Mouse (Mus musculus) intestine, embryonic 16.5 days (tissue): ENCODE measurements around the gene Socs3. TPM values are rescaled to one million over a fixed set of nuclear protein-coding genes. Genes with fewer than 3 reads are reported as not detected.
A peak's percentile ranks its signal among the peaks of the same experiment; 100 is the strongest.

Experiments
- ATAC-seq: fragments of 200-750 bp; cut with Nextera tagmentation; 2 replicates; pipeline ENCODE4 v1.8.0; 2017; ENCODE audit warnings: moderate TSS enrichment, moderate library complexity
- H3K27ac ChIP-seq: fragments of 300-500 bp; sonication (generic); 2 replicates; pipeline ENCODE4 v1.5.1; 2014; ENCODE audit warnings: mild to moderate bottlenecking, low read length
- H3K27me3 ChIP-seq: fragments of 300-500 bp; sonication (generic); replicated peaks from 2 replicates; pipeline ENCODE4 v1.6.1; 2014; ENCODE audit warnings: low read length, control low read depth, mixed read lengths; ENCODE audit not compliant: control insufficient read depth, insufficient read depth
- H3K36me3 ChIP-seq: fragments of 300-500 bp; sonication (generic); 2 replicates; pipeline ENCODE4 v1.6.1; 2014; ENCODE audit warnings: low read length, control low read depth; ENCODE audit not compliant: control insufficient read depth, insufficient read depth
- H3K4me1 ChIP-seq: fragments of 300-500 bp; sonication (generic); 2 replicates; pipeline ENCODE4 v1.6.1; 2014; ENCODE audit warnings: low read length, control low read depth, mixed read lengths; ENCODE audit not compliant: control insufficient read depth, insufficient read depth
- H3K4me2 ChIP-seq: fragments of 300-500 bp; sonication (generic); 2 replicates; pipeline ENCODE4 v1.6.1; 2014; ENCODE audit warnings: low read depth, low read length, control low read depth
- H3K4me3 ChIP-seq: fragments of 300-500 bp; sonication (generic); 2 replicates; pipeline ENCODE4 v1.5.1; 2014; ENCODE audit warnings: mild to moderate bottlenecking, low read length
- H3K9ac ChIP-seq: fragments of 300-500 bp; sonication (generic); 2 replicates; pipeline ENCODE4 v1.6.1; 2014; ENCODE audit warnings: low read depth, low read length
- H3K9me3 ChIP-seq: fragments of 300-500 bp; sonication (generic); 2 replicates; pipeline ENCODE4 v1.6.1; 2016; ENCODE audit warnings: low read length, control low read depth; ENCODE audit not compliant: control insufficient read depth
- WGBS: fragments of 180-500 bp; shearing (Covaris S2); extraction: QIAGEN DNeasy Blood & Tissue Kit; methylation state at CpG from one replicate; pipeline ENCODE4 v1.1.7; 2014; 5-methylcytosine and 5-hydroxymethylcytosine counted together
- polyA plus RNA-seq: library from polyadenylated mRNA; unstranded; fragments of >200 nt; fragmentation: Nextera tagmentation; extraction: Ambion mirVana; gene quantifications from 2 replicates; pipeline ENCODE4 v1.2.1, GENCODE M21; 2015

The Socs3 gene
- polyA plus RNA-seq, 1 experiment from 2014 or later = 18.9 TPM

DNA sequence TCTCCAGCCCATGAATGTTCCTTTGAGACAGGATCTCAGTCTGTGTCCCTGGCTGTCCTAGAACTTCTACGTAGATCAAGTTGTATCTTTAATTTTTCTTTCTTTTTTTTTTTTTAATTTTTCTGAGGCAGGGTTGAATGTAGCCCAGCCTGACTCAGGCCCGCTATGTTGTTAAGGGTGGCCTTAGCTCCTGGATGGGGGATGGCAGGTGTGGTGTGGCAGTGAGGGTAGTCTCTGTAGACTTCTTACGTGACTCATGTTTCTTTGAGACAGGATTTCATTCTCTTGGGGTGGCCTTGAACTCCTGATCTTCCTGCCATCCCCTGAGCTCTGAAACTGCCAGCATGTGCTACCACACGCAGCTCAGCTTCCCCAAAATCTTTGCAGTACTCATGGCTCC, 19.4 kb upstream of the Socs3 start:
- Histone ChIP-seq H3K36me3 (no peaks in the 10 kb centered on the region), H3K9ac (no peak overlapping the region), H3K27me3 (no peaks in the 10 kb centered on the region), H3K4me2 (no peak overlapping the region), H3K9me3 (no peaks in the 10 kb centered on the region), H3K27ac (peak overlapping the region; percentile 38; the same call in 1 of the 2 replicates), H3K4me1 (peaks cover 60% of the 10 kb centered on the region), H3K4me3 (no peak overlapping the region)
- 87% methylated on average over 4 of the region's 4 CpGs for WGBS
- ATAC-seq = no peak

DNA sequence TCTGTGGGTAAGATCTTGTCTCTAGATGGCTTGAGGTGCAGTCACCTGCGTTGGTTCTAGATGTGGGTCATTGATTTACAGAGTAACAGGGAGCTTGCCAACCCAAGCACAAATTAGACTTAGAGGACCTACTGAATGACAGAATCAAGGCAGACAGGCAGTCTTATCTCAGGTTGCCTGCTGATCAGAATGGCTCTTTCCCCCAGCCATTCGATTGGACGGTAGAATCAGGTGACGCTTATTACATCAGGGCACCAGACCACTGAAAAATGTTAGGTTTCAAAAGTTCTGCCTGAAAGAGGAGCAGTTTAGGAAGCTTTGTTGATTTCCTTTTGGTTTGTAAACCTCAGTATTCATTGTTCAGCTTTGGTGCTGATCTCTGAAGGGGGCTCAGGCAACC, 18.1 kb upstream of the Socs3 start:
- no peak for ATAC-seq
- H3K4me3 ChIP-seq = peak overlapping the region; percentile 99
- WGBS = 63% methylated on average over 4 of the region's 4 CpGs
- peak overlapping the region; percentile 77 for H3K4me2 ChIP-seq
- no peaks in the 10 kb centered on the region for H3K27me3 ChIP-seq
- 0 out of 2 replicates have a peak overlapping the region, but pooled peaks have one; percentile 91 for H3K9ac ChIP-seq
- 0 out of 2 replicates have a peak overlapping the region, but pooled peaks have one; percentile 47 for H3K27ac ChIP-seq
- H3K4me1 ChIP-seq = peaks cover 47% of the 10 kb centered on the region
- H3K9me3 ChIP-seq = no peaks in the 10 kb centered on the region
- H3K36me3 ChIP-seq = no peaks in the 10 kb centered on the region

DNA sequence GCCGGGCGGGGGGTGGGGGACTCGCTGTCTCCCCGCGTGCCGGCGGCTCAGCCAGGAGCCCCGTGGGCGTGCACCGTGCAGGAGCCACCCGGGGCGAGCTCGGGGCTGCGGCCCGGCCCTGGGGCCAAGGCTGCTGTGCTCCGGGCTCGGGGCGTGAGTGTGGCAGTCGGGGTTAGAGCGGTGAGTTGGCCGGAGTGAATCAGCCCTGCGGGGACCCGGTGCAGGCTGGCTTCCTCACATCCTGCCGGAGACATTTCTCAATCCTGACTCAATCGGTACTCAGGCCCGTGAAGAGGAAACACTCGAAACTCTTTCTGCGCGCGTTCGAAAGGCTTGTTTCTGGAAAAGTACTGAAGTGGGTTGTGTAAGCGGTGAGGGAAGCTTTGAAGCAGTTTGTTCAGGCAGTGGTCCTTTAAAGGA, 17.2 kb upstream of the Socs3 start:
- Histone ChIP-seq H3K4me3 (peak overlapping the region; percentile 99), H3K36me3 (no peaks in the 10 kb centered on the region), H3K9me3 (no peaks in the 10 kb centered on the region), H3K27me3 (no peaks in the 10 kb centered on the region), H3K9ac (peak overlapping the region; percentile 91), H3K4me2 (peak overlapping the region; percentile 77), H3K27ac (peak overlapping the region; percentile 58), H3K4me1 (peaks cover 38% of the 10 kb centered on the region)
- ATAC-seq = peak; percentile 73
- under 1% methylated on average over 32 of the region's 32 CpGs for WGBS

GRCm38 (mm10) chr11:117986126-117987031, 16.5 kb upstream of the Socs3 start, which contains the start of gene Pgs1:
Gene Pgs1 (plus strand): TSS chr11:117986292.
- peak; percentile 90 for ATAC-seq
- Histone ChIP-seq H3K27me3 (no peaks in the 10 kb centered on the region), H3K9ac (peak within 1 kb of the TSS; percentile 91), H3K36me3 (no peaks in the 10 kb centered on the region), H3K4me2 (peak within 1 kb of the TSS; percentile 77), H3K4me1 (peaks cover 32% of the 10 kb centered on the region), H3K27ac (peak within 1 kb of the TSS; percentile 58), H3K4me3 (peak within 1 kb of the TSS; percentile 99), H3K9me3 (no peaks in the 10 kb centered on the region)
- WGBS = 6% methylated on average over 51 of the region's 51 CpGs

DNA sequence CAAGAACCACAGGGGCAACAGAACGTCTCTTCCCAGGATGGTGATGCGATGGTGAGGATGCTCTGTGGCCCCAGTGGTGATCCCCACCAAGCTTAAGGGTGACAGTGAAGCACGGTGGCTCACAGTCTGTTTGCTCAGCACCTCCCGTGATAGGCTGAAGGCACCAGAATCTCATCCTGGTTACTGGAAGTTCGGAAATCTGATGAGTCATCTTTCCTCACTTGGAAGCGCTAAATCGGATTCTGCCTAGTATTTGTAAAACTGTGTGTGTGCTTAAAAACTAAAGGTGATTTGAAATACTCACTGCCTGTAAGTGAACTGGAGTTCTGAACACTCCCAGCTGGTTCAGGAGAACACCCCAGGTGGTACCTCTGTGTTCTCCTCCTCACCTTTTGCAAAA, 13.9 kb upstream of the Socs3 start:
- WGBS = 59% methylated on average over 7 of the region's 7 CpGs
- Histone ChIP-seq H3K9ac (no peak overlapping the region), H3K36me3 (no peaks in the 10 kb centered on the region), H3K4me2 (no peak overlapping the region), H3K27ac (no peak overlapping the region), H3K9me3 (no peaks in the 10 kb centered on the region), H3K4me3 (no peak overlapping the region), H3K27me3 (no peaks in the 10 kb centered on the region), H3K4me1 (peaks cover 15% of the 10 kb centered on the region)
- ATAC-seq = no peak

DNA sequence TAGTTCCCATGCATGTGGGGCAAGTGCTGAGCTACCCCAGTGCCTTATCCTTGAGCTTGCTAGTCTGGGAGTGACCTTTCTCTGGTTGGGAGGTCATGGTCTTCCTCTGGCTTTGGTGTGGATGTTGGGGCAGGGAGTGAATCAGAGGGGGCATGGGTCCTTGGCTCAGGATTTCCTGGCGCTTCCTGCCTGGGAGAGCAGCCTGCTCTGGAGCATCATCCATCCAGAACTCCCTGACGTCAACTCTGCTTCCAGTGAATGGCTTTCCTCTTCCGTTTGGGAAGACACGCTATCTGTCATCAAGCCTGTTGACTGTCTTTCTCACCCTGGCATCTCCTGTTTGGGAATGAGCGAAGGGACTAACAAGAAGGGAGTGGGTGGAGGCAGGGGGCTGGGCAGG, 12.6 kb upstream of the Socs3 start:
- H3K4me2 ChIP-seq = no peak overlapping the region
- H3K4me1 ChIP-seq = peaks cover 5% of the 10 kb centered on the region
- WGBS = 67% methylated on average over 5 of the region's 5 CpGs
- no peak for ATAC-seq
- no peak overlapping the region for H3K4me3 ChIP-seq
- H3K27ac ChIP-seq = no peak overlapping the region
- no peaks in the 10 kb centered on the region for H3K9me3 ChIP-seq
- H3K9ac ChIP-seq = no peak overlapping the region
- H3K27me3 ChIP-seq = no peaks in the 10 kb centered on the region
- no peaks in the 10 kb centered on the region for H3K36me3 ChIP-seq

- Histone ChIP-seq H3K36me3 (no peaks in the 10 kb centered on the region), H3K9ac (no peak overlapping the region), H3K4me2 (no peak overlapping the region), H3K27ac (no peak overlapping the region), H3K27me3 (no peaks in the 10 kb centered on the region), H3K4me3 (no peak overlapping the region), H3K4me1 (peaks cover 19% of the 10 kb centered on the region), H3K9me3 (no peaks in the 10 kb centered on the region)
- ATAC-seq = no peak
- 51% methylated on average over 7 of the region's 7 CpGs for WGBS
Observed at GRCm38 (mm10) chr11:117979388-117979787, 9.5 kb upstream of the Socs3 start.

- Histone ChIP-seq H3K27me3 (no peaks in the 10 kb centered on the region), H3K4me3 (no peak overlapping the region), H3K9me3 (no peaks in the 10 kb centered on the region), H3K36me3 (no peaks in the 10 kb centered on the region), H3K4me1 (peaks cover 24% of the 10 kb centered on the region), H3K27ac (no peak overlapping the region), H3K9ac (no peak overlapping the region), H3K4me2 (no peak overlapping the region)
- ATAC-seq = no peak
- 62% methylated on average over 4 of the region's 5 CpGs for WGBS
Observed at GRCm38 (mm10) chr11:117977694-117978360, 8.0 kb upstream of the Socs3 start.

- 37% methylated on average over 8 of the region's 8 CpGs for WGBS
Observed at GRCm38 (mm10) chr11:117976081-117976582, 6.3 kb upstream of the Socs3 start.

More at GRCm38 (mm10) chr11:117976081-117976582, 6.3 kb upstream of the Socs3 start:
- Histone ChIP-seq H3K4me3 (no peak overlapping the region), H3K36me3 (no peaks in the 10 kb centered on the region), H3K27me3 (no peaks in the 10 kb centered on the region), H3K9ac (no peak overlapping the region), H3K9me3 (no peaks in the 10 kb centered on the region), H3K4me1 (peaks cover 24% of the 10 kb centered on the region), H3K27ac (no peak overlapping the region), H3K4me2 (no peak overlapping the region)
- no peak for ATAC-seq
